In the genomic region with DNA sequence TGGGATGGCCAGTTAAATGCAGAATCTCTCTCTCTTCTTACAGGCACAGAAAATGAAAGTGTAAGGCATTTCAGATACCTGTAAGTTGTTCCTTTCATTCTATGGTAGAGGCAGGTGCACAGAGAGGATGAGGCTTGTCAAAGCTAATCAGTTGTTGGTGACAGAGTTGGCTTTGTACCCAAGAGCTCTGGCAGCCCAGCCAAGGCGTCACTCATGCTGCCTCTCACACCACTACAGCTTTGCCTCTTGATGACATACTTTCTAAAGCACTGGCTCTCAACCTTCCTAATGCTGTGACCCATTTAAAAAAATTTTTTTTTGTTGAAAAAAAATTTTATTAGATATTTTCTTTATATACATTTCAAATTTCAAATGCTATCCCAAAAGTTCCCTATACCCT, we compare ENCODE assay signal across 24 mouse cellular contexts.
"Had no signal": no experiment of that assay in that cellular context is flagged by ENCODE, and none has a peak within 500 bp of the region (broad histone marks: within the 10 kb centered on the region; RNA-seq: fewer than 3 reads in every experiment).

No protein-coding gene starts in this region.

- H3K27me3 ChIP-seq: heart, embryonic 12.5 days; intestine, embryonic 15.5 days; limb, embryonic 12.5 days; liver, embryonic 13.5 days; liver, embryonic 15.5 days had no signal

- H3K4me1 ChIP-seq: heart, embryonic 10.5 days; heart, embryonic 12.5 days; intestine, embryonic 15.5 days; limb, embryonic 10.5 days; limb, embryonic 12.5 days; liver, embryonic 13.5 days; liver, embryonic 15.5 days had no signal

- H3K4me2 ChIP-seq: heart, embryonic 12.5 days; hindbrain, embryonic 14.5 days; intestine, embryonic 15.5 days; limb, embryonic 12.5 days; liver, embryonic 11.5 days; liver, embryonic 13.5 days; liver, embryonic 15.5 days had no signal

- H3K27ac ChIP-seq: heart, embryonic 10.5 days; hindbrain, embryonic 10.5 days; hindbrain, embryonic 14.5 days; intestine, embryonic 15.5 days; layer of hippocampus, adult 2 months; left cerebral cortex, adult 2 months; limb, embryonic 10.5 days; limb, embryonic 12.5 days; liver, embryonic 13.5 days; liver, embryonic 15.5 days had no signal

- DNase-seq: gastrocnemius, postnatal 10 days; gastrocnemius, postnatal 25 days; heart, postnatal 10 days; heart, postnatal 4 days; kidney, adult 18-20 months; kidney, adult 8-10 months; kidney, postnatal 10 days; kidney, postnatal 25 days; kidney, postnatal 4 days; liver; liver, embryonic 13.5 days had no signal

- ATAC-seq: inflammation-experienced regulatory T-cells, adult 6 months; intestine, embryonic 15.5 days; intestine, postnatal 0 days had no signal

- H3K9me3 ChIP-seq: heart, embryonic 10.5 days; hindbrain, embryonic 10.5 days; intestine, embryonic 15.5 days; limb, embryonic 10.5 days; limb, embryonic 12.5 days; liver, embryonic 13.5 days; liver, embryonic 15.5 days had no signal

- H3K4me3 ChIP-seq: heart, embryonic 10.5 days; heart, embryonic 12.5 days; hindbrain, embryonic 10.5 days; intestine, embryonic 15.5 days; layer of hippocampus, adult 2 months; left cerebral cortex, adult 2 months; limb, embryonic 10.5 days; limb, embryonic 12.5 days; liver, embryonic 13.5 days; liver, embryonic 15.5 days had no signal

- H3K36me3 ChIP-seq: heart, embryonic 10.5 days; heart, embryonic 12.5 days; hindbrain, embryonic 10.5 days; intestine, embryonic 15.5 days; limb, embryonic 10.5 days; limb, embryonic 12.5 days; liver, embryonic 13.5 days; liver, embryonic 15.5 days had no signal

- H3K9ac ChIP-seq: heart, embryonic 12.5 days; hindbrain, embryonic 14.5 days; intestine, embryonic 15.5 days; limb, embryonic 12.5 days; liver, embryonic 13.5 days; liver, embryonic 15.5 days had no signal
